Mouse (Mus musculus): ENCODE measurements at regions not wholly inside any gene's neighbourhood (a gene's known extent, or its start where the extent isn't known, plus 50 kb on each side); places are given as distances from the start of the nearest gene placed in this dataset.

GRCm38 (mm10) chr8:8225994-8226393, 435.0 kb downstream of the Efnb2 start:
- no peak for TF ChIP-seq POLR2A (IDR thresholded peaks at IDR 0.05; ENCODE audit: borderline replicate concordance, extremely low read depth, insufficient read depth, insufficient read length, poor library complexity, severe bottlenecking)
- TF ChIP-seq CTCF (IDR thresholded peaks at IDR 0.05; ENCODE audit: borderline replicate concordance, extremely low read depth, insufficient read depth, insufficient read length): no peak
